Mouse (Mus musculus) NIH3T3 (cell line): Measurements from ENCODE around the gene Lce1k.
"Not testable (repeated sequence)": the region's sequence is repeated elsewhere in the genome, so short reads cannot be mapped to it uniquely, and the experiment has no call there.

ENCODE experiments used
- DNase-seq: peaks from one replicate; pipeline ENCODE4 v3.0.0-alpha.2; 2012; ENCODE audit warnings: low read depth

Gene Lce1k

DNA sequence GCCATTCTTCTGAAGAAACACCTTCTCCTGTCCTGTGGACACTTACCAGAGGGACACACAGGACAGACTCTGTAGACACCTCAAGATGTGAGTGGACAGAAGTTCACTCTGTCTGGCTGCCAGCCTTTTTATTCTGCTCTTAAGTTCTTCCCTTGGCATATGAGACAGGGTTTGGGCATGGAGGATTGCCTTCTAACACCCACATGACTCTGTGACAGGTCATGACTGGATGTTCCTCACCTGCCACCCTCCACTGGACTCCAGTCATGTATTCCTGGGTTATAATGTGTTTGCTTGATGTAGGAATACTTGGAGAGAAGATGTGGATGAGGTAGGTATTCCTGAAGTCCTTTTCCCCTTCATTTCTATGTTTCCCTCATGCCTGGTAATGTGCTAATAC is at the start of gene Lce1k:
TSS of gene Lce1k (minus strand) at position 101 of the 400 bp plus-strand sequence.
- no peak for DNase-seq

DNA sequence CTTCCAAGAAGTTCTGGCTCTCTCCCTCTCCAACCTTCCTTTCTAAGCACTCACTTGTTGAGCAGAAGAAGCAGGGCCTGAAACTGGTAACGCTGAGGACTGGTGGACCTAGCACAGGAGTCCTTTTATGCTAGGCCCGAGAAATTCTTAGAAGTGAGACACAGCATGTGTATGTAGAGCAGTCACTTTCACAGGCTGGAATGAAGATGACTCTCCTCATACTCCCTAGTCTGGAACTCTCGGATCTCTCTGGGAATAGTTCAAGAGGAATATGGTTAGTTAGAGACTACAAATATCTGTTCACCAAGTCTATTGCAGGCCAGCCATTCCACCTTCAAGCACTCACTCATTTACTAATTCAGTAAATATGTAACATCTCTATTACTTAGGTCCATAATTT is 43.5 kb upstream of the Lce1k start, which contains the start of gene Lce1l:
TSS of gene Lce1l (minus strand) at position 101 of the 400 bp plus-strand sequence.
- no peak for DNase-seq

DNA sequence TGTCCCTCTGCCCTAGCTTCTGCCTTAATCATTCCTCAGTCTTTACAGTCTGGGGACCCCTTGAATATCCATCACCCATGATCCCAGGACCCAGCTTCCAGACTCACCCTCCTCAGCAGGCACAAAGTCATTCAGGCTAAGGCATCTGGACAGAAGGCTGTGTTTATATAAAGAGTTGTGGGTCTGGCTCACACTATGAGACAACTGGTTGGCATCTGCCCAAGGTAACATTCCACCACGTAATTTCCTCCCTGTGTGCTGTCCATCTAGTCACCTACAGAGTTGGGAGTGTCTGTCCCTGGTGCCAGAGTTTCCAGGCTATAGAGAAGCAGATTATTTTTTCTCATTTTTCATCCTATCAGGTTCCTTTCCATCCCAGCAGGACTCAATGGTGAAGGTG is 19.4 kb upstream of the Lce1k start, which contains the start of gene Kprp:
TSS of gene Kprp (minus strand) at position 140 of the 400 bp plus-strand sequence.
- peak; percentile 2 for DNase-seq

DNA sequence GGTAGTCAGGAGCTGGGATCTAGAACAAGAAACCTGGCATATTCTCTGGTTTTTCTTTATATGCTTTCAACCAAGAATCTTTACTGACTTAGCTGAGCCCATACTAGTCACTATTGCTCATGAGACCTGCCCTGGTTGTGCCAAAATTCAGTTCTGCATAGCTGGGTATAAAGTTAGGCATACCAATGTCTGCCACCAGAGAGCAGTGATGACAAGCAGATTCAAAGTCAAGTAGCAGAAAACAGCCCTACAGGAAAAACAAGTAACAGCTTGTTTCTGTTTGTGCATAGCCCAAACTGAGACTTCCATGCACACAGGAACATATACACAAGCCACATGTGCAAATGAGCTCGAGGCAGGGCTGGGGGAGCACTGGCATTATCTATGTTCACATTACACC is 18.1 kb upstream of the Lce1k start:
- DNase-seq: no peak

DNA sequence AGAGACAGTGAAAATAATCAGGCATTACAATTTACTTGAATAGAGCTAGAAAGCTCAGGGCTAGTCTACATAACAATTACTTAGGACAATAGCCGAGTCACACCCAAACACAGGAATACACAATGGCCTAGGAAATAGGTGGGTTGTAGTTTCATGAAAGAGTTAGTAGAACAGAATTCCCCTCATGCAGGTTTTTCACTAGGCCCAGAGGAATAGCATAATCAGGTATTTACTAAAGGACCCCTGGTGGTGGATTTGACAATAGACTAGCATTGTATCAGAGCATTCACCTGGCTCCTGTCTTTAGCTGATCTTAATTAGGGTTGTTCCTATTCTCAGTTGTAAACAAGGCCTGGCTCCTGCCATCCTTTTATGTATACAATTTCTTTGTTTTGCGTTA is 8.3 kb upstream of the Lce1k start:
- DNase-seq: not testable (repeated sequence)

DNA sequence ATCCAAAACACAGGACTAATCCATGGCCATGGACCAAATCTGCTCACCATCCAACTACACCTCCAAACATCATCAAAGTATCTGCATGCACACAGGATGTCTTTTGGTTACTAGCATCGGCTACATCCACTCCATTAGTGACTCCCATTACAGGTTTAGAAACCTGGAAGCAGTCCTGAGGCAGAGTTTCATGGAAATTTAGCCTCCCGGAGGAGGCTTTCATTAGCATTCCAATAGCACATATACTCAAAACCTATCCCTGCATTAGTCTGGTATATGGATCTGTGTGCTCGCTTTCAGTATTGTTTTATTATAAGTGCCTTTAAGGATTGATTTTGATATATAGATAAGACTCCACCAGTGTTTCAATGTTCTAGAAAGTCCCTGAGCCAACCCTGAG is 7.9 kb upstream of the Lce1k start:
- no peak for DNase-seq

DNA sequence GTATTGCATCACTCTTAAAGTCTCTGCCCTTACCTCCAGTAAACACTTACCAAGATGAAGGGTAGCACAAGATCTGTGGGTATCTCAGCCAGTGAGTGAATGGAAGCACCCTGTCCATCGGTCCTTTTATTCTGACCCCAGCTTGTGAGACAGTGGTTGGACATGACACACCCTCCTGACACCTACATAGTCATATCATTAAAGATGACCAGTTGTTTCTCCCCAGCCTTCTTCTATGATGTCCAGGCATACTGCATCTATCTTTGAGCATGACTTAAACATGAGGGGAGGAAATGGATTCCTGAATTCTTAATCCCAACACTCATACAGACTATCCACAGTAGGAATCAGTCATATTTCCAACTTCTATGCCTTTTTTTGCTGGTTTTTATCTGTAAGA is 17.3 kb downstream of the Lce1k start, which contains the start of gene Lce1j:
TSS of gene Lce1j (minus strand) at position 101 of the 400 bp plus-strand sequence.
- no peak for DNase-seq

DNA sequence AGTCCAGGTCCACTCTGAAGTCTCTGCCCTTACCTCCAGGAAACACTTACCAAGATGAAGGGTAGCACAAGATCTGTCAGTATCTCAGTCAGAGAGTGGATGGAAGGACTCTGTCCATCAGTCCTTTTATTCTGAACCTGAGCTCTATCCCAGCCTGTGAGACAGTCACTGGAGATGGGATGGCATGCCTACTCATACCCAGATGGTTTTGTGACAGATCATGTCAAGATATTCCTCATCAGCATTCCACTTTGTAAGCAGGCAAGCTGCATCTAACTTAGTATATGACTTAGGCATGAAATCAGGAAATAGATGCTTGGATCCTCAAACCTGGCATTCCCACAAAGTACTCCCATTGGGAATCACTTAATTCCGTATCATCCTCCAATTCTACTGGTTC is 28.9 kb downstream of the Lce1k start, which contains the start of gene Lce1i:
TSS of gene Lce1i (minus strand) at position 101 of the 400 bp plus-strand sequence.
- no peak for DNase-seq

DNA sequence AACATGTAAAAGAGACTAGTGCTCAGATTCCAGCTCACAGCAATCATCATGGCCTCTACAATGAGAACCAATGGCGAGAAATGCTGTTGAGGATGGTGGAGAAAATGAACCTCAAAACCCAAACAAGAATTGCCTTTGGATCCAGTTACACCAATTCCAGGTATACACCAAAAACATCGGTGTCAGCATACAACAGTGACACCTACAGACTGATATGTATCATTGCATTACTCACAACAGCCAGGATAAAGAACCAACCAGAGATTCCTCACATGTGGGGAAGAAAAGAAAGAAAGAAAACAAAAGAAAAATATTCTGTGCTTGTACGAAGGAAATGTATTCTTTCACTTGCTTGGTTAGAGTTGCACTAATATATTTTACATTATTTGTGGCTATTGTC is 36.1 kb downstream of the Lce1k start:
- peak; percentile 7 for DNase-seq

DNA sequence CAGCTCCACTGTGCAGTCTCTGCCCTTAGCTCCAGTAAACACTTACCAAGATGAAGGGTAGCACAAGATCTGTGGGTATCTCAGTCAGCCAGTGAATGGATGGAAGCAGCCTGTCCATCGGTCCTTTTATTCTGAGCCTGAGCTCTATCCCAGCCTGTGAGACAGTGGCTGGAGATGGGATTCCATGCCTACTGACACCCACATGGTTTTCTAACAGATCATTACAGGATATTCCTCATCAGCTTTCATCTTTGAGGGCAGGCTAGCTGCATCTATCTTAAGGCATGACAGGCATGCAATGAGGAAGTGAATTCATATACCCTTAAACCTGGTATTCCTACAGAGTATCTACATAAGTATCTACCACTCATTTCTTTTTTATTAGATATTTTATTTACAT is 42.7 kb downstream of the Lce1k start, which contains the start of gene Lce1h:
TSS of gene Lce1h (minus strand) at position 101 of the 400 bp plus-strand sequence.
- DNase-seq: no peak
